Mouse (Mus musculus) megakaryocyte, embryonic 14.5 days (primary cell): Measurements from ENCODE around the gene 0610010K14Rik. TPM values are rescaled to one million over a fixed set of nuclear protein-coding genes. Genes with fewer than 3 reads are reported as not detected.

Experiments
- H3K27me3 ChIP-seq: replicated peaks from 2 replicates; pipeline ENCODE3; 2012; ENCODE audit warnings: inconsistent platforms
- H3K36me3 ChIP-seq: replicated peaks from 2 replicates; pipeline ENCODE3; 2012; ENCODE audit warnings: low read length, inconsistent platforms, mixed read lengths
- H3K4me1 ChIP-seq: 2 replicates; pipeline ENCODE4 v1.6.1; 2012; ENCODE audit warnings: inconsistent platforms
- H3K4me3 ChIP-seq: replicated peaks from 2 replicates; pipeline ENCODE3; 2012; ENCODE audit warnings: moderate library complexity, mild to moderate bottlenecking, inconsistent platforms
- H3K9me3 ChIP-seq: 2 replicates; pipeline ENCODE4 v1.6.1; 2012; ENCODE audit warnings: inconsistent platforms
- FLI1 ChIP-seq: IDR thresholded peaks from 2 replicates; pipeline ENCODE4 v1.6.1; 2012; ENCODE audit warnings: low read length, inconsistent platforms, mixed read lengths
- GATA1 ChIP-seq: IDR thresholded peaks from 3 replicates; pipeline ENCODE4 v1.6.1; 2012; ENCODE audit warnings: mixed read lengths, low read length, inconsistent platforms, borderline replicate concordance
- polyA plus RNA-seq: library from polyadenylated mRNA; stranded (reverse); fragments of >175 nt; gene quantifications from 2 replicates; pipeline ENCODE4 v1.2.3, GENCODE M21; 2012; ENCODE audit warnings: low replicate concordance; ENCODE audit not compliant: insufficient read depth

The 0610010K14Rik gene
- polyA plus RNA-seq, 1 experiment, result 210 TPM

GRCm38 (mm10) chr11:70191188-70191587, 46.5 kb downstream of the 0610010K14Rik start:
- Histone ChIP-seq H3K36me3 (no peaks in the 10 kb centered on the region), H3K9me3 (peaks cover 11% of the 10 kb centered on the region), H3K27me3 (peaks cover 66% of the 10 kb centered on the region), H3K4me3 (no peak overlapping the region), H3K4me1 (peaks cover 10% of the 10 kb centered on the region; the same call in 1 of the 2 replicates)
- TF ChIP-seq FLI1 (no peak), GATA1 (no peak)

- Histone ChIP-seq H3K4me3 (no peak overlapping the region), H3K36me3 (no peaks in the 10 kb centered on the region), H3K9me3 (peaks cover 4% of the 10 kb centered on the region; the same call in 1 of the 2 replicates), H3K27me3 (peaks cover 58% of the 10 kb centered on the region), H3K4me1 (peaks cover 11% of the 10 kb centered on the region)
- no peak for TF ChIP-seq GATA1
- TF ChIP-seq FLI1, result no peak
Observed at GRCm38 (mm10) chr11:70189319-70190134, 48.2 kb downstream of the 0610010K14Rik start.

Other genes starting within 250 kb of the 0610010K14Rik start
- gene Gabarap, start 246.8 kb downstream of the 0610010K14Rik start, polyA plus RNA-seq, result 495 and 977 TPM in 2 replicates
- 24.1 and 85.6 TPM in 2 replicates for gene Phf23, start 242.1 kb downstream of the 0610010K14Rik start, polyA plus RNA-seq
- 28.6 and 64.4 TPM in 2 replicates for gene Dvl2, start 237.3 kb downstream of the 0610010K14Rik start, polyA plus RNA-seq
- 12.7 and 34.2 TPM in 2 replicates for gene Acadvl, start 222.5 kb downstream of the 0610010K14Rik start, polyA plus RNA-seq
- 16.1 and 22.0 TPM in 2 replicates for gene Dlg4, start 221.0 kb downstream of the 0610010K14Rik start, polyA plus RNA-seq
- 0.36 TPM in 1 of 2 replicates, not detected in the other for gene Asgr1, start 183.8 kb downstream of the 0610010K14Rik start, polyA plus RNA-seq
- gene Asgr2, start 145.3 kb downstream of the 0610010K14Rik start, polyA plus RNA-seq, result 0.09 TPM in 1 of 2 replicates, not detected in the other
- gene Mgl2, start 107.6 kb downstream of the 0610010K14Rik start, polyA plus RNA-seq, result not detected in 2 replicates
- gene Clec10a, start 81.7 kb downstream of the 0610010K14Rik start, polyA plus RNA-seq, result 0.93 TPM in 1 of 2 replicates, not detected in the other
- not detected in 2 replicates for gene Slc16a11, start 25.2 kb downstream of the 0610010K14Rik start, polyA plus RNA-seq
- 5.3 and 8.1 TPM in 2 replicates for gene Slc16a13, start 16.9 kb downstream of the 0610010K14Rik start, polyA plus RNA-seq
- gene Bcl6b, start 8.1 kb downstream of the 0610010K14Rik start, polyA plus RNA-seq, result not detected in 2 replicates
- 25.7 and 41.9 TPM in 2 replicates for gene Gm21988, start 1.9 kb upstream of the 0610010K14Rik start, polyA plus RNA-seq
- gene Rnasek, start 1.9 kb upstream of the 0610010K14Rik start, polyA plus RNA-seq, result 869 and 1,064 TPM in 2 replicates
- 66.3 and 164 TPM in 2 replicates for gene Alox12, start 17.4 kb upstream of the 0610010K14Rik start, polyA plus RNA-seq
- gene Alox12e, start 84.7 kb upstream of the 0610010K14Rik start, polyA plus RNA-seq, result 0.03 TPM in 1 of 2 replicates, not detected in the other
- gene Alox15, start 114.1 kb upstream of the 0610010K14Rik start, polyA plus RNA-seq, result 0.50 TPM in 1 of 2 replicates, not detected in the other
- 30.9 and 36.1 TPM in 2 replicates for gene Pelp1, start 172.1 kb upstream of the 0610010K14Rik start, polyA plus RNA-seq
- gene Arrb2, start 194.7 kb upstream of the 0610010K14Rik start, polyA plus RNA-seq, result 1,596 and 3,155 TPM in 2 replicates
- 47.7 and 52.0 TPM in 2 replicates for gene Med11, start 214.0 kb upstream of the 0610010K14Rik start, polyA plus RNA-seq
- 2.1 and 3.6 TPM in 2 replicates for gene Zmynd15, start 221.5 kb upstream of the 0610010K14Rik start, polyA plus RNA-seq
- gene Cxcl16, start 222.1 kb upstream of the 0610010K14Rik start, polyA plus RNA-seq, result 1.4 and 23.1 TPM in 2 replicates